Mouse (Mus musculus): ENCODE measurements around the gene Mrrf.

Gene Mrrf

GRCm38 (mm10) chr2:36136300-36136941 is at the start of gene Mrrf, which contains the start of gene Rbm18:
Mrrf (plus strand) TSS chr2:36136389.
Rbm18 (minus strand) TSS chr2:36136773.
- peak; percentile 92 for ATAC-seq (ENCODE audit: insufficient number of reproducible peaks, low FRiP score, low TSS enrichment)

DNA sequence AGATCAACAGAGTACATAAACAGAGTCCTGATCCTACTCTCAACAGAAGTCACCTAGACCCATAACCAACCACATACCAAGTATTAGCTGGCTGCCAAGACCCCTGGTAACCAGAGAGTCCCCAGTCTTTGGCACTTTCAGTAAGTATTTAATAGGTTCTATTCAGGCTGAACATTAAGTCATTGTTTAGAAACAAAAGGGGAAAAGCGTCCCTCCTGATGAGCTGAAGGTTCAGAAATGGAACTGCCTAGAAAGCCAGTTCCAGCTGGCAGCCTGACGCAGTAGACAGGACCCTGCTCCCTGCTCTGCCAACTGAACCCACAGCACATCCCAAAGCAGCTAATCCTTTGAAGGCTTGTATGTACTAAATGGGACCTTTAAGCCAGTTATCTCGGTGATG is 47.0 kb upstream of the Mrrf start:
- ATAC-seq (ENCODE audit: insufficient number of reproducible peaks, low FRiP score, low TSS enrichment): no peak

DNA sequence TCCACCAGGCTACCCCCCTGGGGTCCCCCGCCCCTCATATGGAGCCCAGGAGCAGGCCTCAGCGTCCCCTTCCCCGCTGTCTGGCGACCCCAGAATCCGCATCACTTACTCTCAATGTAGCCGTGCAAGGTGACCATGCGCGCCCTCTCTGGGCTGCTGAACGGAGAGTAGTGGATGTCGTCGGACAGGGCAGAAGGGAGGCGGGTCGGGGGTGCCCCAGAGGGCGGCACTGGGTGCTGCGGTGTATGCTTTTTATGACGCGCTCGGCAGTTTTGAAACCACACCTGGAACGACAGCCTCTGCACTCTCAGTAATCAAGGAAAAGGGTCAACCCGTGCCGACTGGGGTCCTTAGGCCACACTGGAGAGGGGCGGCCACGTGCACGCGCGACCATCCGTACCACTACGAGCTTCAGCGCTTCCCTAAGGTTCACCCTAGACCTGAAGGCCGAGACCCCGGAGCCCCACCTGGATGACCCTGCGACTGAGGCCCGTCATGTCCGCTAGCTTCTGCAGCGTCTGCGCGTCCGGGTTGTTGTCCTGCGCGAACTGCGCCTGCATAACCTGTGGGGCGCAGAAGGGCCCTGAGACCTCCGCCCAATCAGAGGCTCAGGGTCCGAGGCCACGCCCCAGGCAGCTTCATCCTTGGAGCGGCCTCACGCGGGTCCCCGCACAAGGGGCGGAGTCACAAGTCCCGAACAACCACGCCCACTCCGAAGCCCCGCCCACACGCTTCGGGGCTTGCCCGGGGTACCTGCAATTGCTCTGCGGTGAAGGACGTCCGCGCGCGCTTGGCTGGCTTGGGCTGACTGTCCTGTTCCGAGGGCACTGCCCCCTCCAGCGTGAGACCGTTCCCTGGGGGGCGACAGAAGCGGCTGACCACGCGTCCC is 45.1 kb upstream of the Mrrf start:
- no peak for ATAC-seq (ENCODE audit: insufficient number of reproducible peaks, low FRiP score, low TSS enrichment)

DNA sequence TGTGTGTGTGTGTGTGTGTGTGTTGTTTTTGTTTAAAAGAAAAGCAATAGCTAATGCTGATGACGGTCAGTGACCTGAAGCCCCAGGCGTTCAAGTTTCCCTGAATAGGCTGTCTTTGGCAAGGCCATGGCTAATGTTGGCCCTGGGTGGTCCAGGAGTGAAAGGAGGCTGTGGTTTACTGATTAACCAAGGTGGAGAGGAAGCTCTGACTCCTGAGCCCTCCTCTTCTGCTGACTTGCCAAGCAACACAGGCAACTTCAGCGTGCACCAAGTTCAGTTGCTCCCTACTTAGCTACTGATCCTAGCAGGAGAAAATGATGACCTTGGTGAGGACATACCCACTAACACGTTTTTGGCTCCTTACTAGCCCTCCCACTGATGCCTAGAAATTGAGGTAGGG is 43.4 kb upstream of the Mrrf start:
- no peak for ATAC-seq (ENCODE audit: insufficient number of reproducible peaks, low FRiP score, low TSS enrichment)

- ATAC-seq (ENCODE audit: insufficient number of reproducible peaks, low FRiP score, low TSS enrichment): no peak
Observed at GRCm38 (mm10) chr2:36093301-36093700, 42.9 kb upstream of the Mrrf start.

GRCm38 (mm10) chr2:36093914-36094475 is 42.2 kb upstream of the Mrrf start:
- no peak for ATAC-seq (ENCODE audit: insufficient number of reproducible peaks, low FRiP score, low TSS enrichment)

- ATAC-seq (ENCODE audit: insufficient number of reproducible peaks, low FRiP score, low TSS enrichment): no peak
Observed at GRCm38 (mm10) chr2:36097129-36097815, 38.9 kb upstream of the Mrrf start.

DNA sequence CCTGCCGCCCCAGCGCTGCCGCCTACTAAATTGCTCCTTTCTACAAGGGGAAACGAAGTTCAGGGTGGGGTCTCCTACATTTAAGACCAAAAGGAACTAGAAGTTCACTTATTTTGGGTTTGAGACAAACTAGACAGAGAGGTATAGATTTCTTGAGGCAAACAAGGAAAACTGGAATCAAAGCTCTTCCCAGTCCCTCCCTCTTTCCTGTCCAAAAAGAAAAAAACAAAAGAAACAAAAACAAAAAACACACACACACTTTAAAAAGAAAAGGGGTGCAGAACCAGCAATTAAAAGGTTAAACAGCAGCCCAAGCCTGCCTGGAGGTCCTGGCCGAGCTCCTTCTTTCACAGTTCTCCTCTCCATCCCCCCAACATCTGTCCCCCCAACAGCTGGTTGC is 38.2 kb upstream of the Mrrf start:
- ATAC-seq (ENCODE audit: insufficient number of reproducible peaks, low FRiP score, low TSS enrichment): no peak

DNA sequence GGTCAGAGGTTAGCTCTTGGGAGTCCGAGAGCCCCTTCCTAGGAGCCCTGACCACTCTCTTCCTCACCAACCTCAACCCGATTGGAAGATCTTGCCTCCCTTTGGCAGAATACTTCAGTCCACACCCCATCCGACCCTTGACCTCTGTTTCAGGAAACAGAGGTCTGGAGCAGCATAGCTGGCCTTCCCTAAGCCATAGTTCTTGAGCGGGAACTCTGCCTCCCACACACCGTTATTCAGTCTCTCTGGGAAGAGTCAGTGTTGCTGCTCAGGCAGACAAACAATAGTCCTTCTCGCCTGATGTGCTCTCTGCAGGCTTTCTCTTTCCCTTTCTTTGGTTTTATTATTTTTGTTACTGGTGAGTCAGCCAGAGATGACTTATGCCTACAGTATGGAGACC is 36.5 kb upstream of the Mrrf start:
- no peak for ATAC-seq (ENCODE audit: insufficient number of reproducible peaks, low FRiP score, low TSS enrichment)

GRCm38 (mm10) chr2:36101866-36102558 is 34.2 kb upstream of the Mrrf start:
- no peak for ATAC-seq (ENCODE audit: insufficient number of reproducible peaks, low FRiP score, low TSS enrichment)

- ATAC-seq (ENCODE audit: insufficient number of reproducible peaks, low FRiP score, low TSS enrichment): no peak
Observed at GRCm38 (mm10) chr2:36102559-36102946, 33.6 kb upstream of the Mrrf start.

- ATAC-seq (ENCODE audit: insufficient number of reproducible peaks, low FRiP score, low TSS enrichment): no peak
Observed at GRCm38 (mm10) chr2:36103069-36103554, 33.1 kb upstream of the Mrrf start.

- no peak for ATAC-seq (ENCODE audit: insufficient number of reproducible peaks, low FRiP score, low TSS enrichment)
Observed at GRCm38 (mm10) chr2:36103555-36104367, 32.4 kb upstream of the Mrrf start.

DNA sequence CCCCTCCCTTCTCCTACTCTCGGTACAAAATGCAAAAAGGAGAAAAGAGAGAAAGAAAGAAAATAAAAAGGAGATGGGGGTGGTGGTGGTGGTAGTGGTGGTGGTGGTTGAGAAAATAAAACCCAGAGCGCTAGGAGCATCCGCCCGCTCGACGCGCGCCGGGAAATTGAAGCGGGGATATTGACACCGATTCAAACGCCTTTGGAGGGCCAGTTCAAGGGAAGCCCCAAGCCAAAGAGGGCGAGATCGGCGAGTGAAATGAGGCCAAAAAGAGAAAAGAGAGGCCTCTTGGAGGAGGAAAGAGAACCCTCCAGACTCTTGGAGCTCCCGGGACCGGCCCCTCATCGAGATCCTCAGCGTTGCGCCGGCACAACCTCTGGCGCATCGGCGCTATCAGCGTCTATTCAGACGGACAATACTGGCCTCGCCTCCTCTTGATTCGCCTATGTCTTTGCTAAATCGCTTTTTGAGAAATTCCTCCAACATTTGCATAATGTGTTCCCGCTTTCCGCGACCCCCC is 31.7 kb upstream of the Mrrf start:
- ATAC-seq (ENCODE audit: insufficient number of reproducible peaks, low FRiP score, low TSS enrichment): no peak

- no peak for ATAC-seq (ENCODE audit: insufficient number of reproducible peaks, low FRiP score, low TSS enrichment)
Observed at GRCm38 (mm10) chr2:36104956-36105741, 31.0 kb upstream of the Mrrf start, which contains the start of gene Lhx6. Lhx6 (minus strand) TSS chr2:36105408.

- ATAC-seq (ENCODE audit: insufficient number of reproducible peaks, low FRiP score, low TSS enrichment): no peak
Observed at GRCm38 (mm10) chr2:36108615-36109014, 27.6 kb upstream of the Mrrf start.

DNA sequence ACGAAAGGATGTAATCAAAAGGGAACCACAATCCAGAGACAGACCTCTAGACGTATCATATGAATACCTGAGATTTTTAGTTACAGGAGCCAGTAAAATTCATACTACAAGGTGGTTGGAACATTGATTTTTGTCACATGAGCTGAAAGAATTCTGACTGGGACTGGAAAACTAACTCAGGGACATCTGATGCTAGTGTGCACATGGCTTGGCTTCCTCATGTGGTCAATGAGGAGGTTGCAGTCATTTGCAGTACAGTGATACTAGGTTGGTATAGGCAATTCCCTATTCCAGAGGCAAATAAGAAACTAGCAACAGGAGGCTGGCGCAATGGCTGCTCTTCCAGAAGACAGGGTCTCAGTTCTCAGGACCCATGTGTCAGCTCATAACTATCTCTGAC is 23.6 kb upstream of the Mrrf start:
- ATAC-seq (ENCODE audit: insufficient number of reproducible peaks, low FRiP score, low TSS enrichment): no peak

DNA sequence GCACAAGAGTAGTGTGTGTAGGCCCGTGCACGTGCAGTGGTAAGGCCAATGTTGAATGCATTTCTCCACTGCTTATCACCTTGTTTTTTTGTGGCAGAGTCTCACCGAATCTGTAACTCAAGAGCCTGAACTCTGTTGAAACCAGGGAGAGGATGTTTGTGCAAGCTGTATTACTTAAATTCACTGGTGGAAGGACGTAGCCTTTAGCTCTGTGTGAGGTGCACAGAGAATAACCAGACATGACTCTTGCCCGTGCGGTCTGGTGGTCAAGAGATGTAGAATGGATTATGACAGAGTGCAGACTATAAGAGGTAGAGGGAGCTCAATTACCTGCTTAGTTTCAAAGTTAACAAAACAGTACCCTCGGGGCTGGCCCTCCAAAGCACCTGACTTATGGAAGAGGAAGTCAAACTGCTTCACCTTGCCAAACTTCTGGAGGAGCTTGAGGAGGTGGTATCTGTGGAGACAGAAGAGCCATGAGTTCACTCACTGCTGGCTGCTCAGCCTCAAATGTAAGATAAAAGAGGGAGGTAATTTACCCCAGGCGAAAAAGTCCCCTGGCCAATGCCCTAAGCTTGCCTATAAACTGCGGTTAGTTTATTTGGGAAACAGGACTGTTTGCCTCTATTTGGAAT is 9.3 kb upstream of the Mrrf start:
- ATAC-seq (ENCODE audit: insufficient number of reproducible peaks, low FRiP score, low TSS enrichment): no peak

All from cerebellum, adult (tissue).